Mouse (Mus musculus) CH12.LX (cell line): ENCODE measurements at regions not wholly inside any gene's neighbourhood (a gene's known extent, or its start where the extent isn't known, plus 50 kb on each side); places are given as distances from the start of the nearest gene placed in this dataset.

Experiments used
- GABPA ChIP-seq: IDR thresholded peaks from 2 replicates; pipeline ENCODE4 v1.6.1; 2012; ENCODE audit warnings: low read depth, low read length, improper control_type of control experiment, inconsistent platforms; ENCODE audit not compliant: insufficient replicate concordance
- ZNF384 ChIP-seq: IDR thresholded peaks from 2 replicates; pipeline ENCODE4 v1.6.1; 2012; ENCODE audit warnings: low read depth, low read length, improper control_type of control experiment, inconsistent platforms

GRCm38 (mm10) chr13:53776421-53776820, 279.1 kb downstream of the Drd1 start:
- no peak for TF ChIP-seq ZNF384
- no peak for TF ChIP-seq GABPA
